Mouse (Mus musculus) Muller cell, postnatal 12 days (primary cell): Measurements from ENCODE around the gene Pxylp1.

Experiments used
- DNase-seq: peaks from one replicate; pipeline ENCODE4 v3.0.0-alpha.2; 2015; ENCODE audit errors: inconsistent ontology term

Pxylp1 gene

DNA sequence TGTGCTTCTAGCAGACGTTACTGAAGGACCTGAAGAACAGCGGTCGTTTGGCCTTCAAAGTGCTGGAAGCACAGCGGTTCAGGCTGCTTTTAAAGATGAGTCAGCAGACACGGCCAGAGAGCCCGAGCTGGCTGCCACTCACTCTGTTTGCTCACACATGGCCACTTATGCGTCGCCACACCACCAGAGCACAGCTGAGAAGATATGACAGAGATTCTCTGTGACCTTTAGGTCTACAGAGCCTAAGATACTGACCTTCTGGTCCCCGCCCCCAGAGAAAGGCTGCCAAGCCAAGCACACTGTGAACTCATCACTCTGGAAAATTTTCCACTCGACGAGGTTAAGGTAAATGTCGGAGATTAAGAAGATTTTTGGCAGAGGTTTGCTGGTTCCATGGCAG lies 68.4 kb downstream of the Pxylp1 start:
- DNase-seq, result no peak

DNA sequence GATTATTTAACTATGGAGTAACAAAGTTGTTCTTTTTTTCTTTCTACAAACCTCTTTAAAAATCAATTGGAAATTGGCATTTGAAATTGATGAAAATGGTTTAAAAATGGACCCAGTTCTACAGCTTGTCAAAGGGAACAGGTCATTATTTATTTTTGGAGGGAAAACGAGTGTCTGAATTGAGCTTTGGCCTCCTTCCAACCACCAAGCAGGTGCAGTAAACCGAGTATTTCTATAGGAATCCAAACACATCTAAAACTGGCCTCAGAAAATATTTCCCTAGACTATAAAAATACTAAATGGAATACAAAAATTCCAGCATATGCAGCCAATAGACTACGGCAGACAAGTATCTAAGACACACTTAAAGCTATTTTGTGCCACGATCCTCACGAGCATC lies 68.9 kb downstream of the Pxylp1 start:
- no peak for DNase-seq

DNA sequence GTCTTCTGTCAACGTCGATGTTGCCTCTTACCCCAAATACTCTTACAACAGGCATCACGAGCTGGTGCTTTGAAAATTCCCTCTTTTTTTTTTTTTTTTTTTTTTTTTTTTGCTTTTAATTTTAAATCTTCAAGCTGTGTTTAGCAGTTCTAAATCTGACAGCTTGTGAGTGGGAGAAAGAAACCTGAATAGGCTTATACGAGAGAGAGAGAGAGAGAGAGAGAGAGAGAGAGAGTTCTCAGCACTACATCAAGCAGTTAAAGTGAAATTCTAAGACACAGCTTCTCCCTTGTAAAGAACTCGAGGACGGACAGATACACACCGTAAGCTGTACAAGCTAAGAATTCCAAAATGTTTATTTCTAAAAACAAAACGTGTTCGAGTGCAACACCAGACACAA lies 69.5 kb downstream of the Pxylp1 start:
- no peak for DNase-seq

DNA sequence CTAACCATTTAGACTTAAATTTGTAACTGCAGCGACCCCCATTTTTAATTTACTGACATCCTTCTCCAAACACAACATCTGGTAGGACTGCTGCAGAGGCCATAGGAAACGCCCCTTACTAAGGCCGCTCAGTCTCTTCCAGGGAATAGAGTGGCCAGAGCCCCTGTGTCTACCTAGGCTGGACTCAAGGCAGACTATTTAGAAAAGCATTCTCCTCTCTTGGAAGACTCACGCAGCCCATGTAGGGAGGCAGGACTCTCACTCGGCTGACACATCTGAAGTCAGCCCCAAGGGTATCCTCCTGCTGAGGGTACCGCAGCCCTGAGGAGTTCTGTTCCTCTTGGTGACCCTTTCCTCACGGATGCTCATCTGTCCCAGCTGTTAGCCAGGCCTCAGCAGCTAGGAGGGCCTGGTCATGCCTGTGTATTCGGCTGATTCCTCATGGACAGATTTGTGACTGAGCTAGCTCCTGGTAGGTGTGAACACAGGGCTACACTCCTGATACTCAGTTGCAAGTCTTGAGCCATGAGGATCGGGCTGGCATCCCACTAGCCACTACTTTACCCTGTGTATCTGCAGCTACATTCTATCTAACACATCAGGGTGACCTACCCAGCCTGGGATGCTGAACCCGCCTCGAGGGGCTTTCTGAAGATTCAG lies 73.5 kb downstream of the Pxylp1 start:
- no peak for DNase-seq

DNA sequence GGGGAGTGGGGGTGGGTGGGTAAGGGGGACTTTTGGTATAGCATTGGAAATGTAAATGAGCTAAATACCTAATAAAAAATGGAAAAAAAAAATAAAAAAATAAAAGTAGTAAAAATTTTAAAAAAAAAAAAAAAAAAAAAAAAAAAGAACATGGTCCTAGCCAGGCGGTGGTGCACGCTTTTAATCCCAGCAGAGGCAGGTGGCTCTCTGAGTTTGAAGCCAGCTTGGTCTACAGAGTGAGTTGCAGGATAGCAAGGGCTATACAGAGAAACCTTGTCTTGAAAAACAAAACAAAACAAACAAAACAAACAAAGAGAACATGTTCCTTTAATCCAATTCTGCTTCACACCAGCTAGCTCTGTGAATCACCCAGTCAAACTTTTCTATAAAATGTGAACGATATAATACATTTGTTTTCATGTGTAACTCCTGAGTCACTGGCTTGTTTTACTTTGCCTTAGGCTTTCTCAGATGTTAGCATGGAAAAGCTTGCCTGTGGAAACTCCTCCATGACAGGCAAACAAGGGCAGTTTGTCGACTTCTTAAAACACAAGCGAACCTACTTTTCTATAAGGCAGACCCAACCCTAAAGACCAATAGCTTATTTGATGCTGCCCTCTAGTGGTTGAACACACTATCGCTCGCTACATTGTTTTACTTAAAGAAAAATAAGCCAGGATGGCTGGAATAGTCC lies 74.2 kb downstream of the Pxylp1 start:
- DNase-seq, result peak; percentile 64

DNA sequence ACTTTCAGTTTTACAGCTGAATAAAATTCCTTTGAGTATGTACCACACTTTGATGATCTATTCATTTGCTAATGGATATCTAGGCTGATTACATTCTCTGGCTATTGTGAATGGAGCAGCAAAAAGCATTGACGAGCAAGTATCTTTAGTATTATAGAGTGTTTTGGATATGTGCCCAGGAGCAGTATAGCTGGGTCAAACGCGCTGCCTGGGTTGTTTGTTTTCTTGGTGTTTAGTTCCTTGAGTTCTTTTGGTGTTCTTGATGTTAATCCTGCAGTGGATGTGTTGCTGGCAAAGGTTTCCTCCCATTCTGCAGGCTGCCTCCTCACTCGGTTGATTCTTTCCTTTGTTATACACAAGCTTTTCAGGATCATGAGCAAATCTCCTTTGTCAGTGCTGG lies 80.5 kb downstream of the Pxylp1 start:
- no peak for DNase-seq

DNA sequence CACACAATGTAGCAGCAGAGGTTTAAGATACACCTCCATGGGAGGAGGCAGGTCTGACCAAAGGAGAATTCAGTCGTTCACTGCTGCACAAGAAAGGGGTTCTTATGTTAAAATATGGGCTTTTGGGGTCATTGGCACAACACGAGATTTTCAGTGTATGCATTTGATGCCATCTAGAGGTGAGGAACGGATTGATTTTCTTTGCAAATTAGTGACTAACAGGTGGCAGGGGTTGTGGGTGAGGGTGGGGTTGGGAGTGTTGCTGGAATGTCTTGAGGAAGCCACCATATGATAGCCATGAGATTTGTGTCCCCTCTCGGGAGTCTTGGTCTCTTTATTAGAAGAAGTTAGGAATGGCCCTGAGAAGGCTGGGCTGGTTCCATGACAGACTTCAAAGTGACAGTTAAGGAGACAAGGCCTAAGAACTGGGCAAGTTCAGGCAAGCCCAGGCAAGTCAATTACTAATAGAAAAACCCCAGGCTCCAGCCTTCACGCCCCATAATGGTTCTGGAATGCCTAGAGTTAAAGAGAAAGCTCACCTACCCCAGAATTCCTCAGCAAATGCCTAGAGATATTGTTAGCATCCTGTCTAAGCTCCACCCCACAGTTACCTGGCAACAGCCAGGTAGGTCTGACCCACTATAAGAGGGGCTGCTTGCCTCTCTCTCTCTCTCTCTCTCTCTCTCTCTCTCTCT lies 92.2 kb downstream of the Pxylp1 start:
- DNase-seq, result peak; percentile 81

DNA sequence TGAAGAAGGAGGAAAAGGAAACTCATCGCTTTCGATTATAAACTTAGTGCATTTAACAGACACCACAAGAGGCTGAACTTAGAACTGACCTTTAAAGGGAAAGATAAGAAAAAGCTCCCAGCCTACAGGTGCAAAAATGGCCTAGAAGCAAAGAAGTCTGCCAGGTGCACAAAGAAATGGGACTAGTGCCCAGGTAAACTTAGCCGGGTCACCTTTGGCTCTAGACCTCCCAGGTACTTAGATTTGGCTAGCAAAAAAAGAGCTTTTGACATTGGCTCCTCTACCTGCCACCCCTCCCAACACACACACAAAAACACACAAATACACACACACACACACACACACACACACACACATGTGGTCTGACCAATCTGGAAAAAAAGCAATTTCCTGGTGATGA lies 95.2 kb downstream of the Pxylp1 start:
- DNase-seq, result no peak

DNA sequence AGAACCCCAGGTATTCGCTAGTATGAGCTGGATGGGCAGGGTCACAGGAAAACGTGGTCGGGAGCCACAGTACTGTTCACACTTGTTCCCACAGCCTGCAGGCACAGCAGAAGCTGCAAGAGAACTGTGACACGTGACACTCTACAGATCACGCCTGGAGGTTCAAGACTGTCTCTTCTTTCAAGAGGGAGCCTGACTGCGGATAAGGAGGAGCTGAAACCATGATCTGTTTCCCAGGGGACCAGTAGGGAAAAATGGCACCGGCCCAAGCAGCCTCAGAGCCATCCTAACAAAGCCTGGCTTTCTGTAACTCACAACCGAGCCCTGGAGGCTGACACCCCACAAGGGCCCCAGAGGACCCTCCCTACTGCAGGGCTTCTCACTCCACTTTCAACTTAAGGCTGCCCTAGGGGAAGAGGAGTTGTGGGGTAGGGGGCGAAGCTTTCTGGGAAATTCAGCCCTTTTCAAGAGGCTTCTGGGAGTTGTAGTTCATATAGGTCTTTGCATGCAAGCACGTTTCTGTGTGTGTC lies 97.0 kb downstream of the Pxylp1 start:
- DNase-seq, result peak; percentile 31

DNA sequence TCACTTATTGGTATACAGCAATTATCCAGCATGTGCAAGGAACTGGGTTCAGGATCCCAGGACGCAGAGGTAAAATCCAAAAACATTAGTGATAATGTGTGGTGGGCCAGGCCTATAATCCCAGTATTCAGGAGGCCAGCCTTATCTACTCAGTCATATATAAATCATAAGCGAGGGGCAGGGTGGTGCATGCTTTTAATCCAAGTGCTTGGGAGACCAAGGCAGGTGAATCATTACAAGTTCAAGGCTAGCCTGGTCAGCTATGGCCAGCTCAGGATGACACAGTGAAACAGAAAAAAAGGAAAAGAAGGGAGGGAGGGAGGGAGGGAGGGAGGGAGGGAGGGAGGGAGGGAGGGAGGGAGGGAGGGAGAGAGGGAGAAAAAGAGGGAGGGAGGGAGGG lies 97.9 kb downstream of the Pxylp1 start:
- no peak for DNase-seq

DNA sequence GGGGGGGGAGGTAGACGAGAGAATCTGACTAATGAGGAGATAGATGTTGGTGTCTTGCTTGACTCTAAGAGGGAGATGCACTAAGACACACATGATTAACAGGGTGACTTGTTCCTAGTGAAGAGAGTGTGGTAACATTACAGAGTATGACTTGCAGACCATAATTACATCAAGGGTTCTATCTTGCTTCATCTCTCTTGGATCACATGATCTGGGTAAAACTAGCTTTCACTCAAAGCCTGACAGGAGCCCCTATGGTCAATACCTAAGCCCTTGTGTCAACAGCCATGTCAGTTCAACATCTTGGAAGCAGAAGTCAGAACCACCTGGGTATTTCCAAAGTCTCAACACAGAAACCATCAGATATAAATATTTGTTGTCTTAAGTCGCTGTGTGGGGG lies 99.9 kb downstream of the Pxylp1 start:
- DNase-seq, result no peak

DNA sequence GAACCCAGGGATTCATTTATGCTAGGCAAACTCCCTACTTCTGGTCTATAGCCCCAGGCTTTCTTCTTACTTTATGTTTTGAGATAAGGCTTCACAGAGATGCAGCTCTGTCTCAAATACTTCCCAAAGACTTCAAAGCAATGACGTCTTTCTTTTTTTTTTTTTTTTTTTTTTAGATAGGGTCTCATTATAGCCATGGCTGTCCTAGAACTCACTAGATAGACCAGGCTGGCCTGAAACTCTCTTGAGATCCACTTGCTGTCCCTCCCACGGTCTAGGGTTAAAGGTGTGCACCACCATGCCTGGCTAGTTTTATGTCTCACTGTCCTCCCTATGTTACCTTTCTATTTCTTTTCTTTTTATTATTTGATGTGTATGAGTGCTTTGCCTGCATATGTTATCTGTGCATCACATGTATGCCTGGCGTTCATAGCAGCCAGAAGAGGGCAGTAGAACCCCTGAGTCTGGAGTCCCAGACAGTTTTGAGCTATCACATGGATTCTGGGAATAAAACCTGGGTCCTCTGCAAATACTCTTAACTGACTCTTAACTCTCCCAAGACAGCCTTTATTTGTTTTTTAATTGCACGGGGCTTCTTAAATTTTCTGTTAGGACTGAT lies 102.0 kb downstream of the Pxylp1 start:
- DNase-seq, result no peak

DNA sequence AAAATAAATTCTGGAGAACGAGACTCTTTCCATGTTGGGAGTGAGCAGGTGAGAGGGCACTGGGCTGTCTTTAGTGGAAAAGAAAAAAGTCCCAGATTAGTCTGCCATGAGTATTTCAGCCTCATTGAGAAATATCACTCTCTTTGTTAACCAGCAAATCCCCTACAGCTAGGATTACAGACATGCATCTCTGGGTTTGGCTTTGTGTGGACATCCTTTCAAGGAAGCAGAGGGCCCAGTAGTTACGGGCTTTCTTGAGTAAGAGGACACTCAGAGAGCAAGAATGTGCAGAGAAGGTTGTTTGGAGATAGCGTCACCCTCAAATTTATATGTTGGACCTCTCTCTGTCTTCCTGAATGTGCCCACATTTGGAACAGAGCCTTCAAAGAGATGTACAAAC lies 102.6 kb downstream of the Pxylp1 start:
- no peak for DNase-seq

DNA sequence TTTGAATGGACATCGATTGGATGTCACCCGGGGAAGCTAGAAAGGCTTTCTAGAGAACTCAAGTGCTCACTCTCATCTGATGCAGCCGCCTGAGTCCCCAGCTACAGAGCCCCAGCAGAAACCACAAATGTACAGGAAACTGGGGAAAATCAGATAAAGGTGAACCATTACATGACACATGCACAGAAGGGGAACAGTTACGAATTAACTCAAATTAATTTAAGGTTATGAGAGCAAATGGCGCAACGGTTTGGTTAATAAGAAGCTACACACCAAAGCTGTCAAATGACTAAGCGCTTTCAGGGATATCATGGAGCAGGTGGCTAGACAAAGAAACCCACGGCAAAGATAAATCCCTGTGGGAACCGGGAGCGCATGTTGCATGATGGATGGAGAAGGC lies 104.7 kb downstream of the Pxylp1 start:
- DNase-seq, result no peak

DNA sequence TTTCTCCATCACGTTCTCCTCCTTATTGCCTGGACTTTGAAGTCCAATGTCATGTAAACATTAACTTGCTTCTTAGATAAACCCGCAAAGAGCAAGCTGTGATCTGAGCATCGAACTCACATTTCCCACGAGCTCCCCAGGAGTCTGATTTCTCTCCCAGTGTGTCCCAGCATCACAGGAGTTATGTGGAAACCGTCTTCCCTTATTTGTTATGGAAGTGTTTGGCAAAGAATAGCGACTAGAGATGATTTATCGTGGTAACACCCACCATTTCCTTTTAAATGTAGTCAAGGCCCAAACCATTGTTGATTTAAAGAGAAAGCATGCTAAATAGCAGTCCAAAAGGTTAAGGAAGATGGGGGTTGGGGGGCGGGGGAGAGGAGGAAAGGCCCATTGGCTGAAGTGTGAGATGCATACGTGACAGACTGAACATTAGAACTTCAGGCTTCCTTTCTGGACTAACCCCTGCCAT lies 106.6 kb downstream of the Pxylp1 start:
- DNase-seq, result no peak

DNA sequence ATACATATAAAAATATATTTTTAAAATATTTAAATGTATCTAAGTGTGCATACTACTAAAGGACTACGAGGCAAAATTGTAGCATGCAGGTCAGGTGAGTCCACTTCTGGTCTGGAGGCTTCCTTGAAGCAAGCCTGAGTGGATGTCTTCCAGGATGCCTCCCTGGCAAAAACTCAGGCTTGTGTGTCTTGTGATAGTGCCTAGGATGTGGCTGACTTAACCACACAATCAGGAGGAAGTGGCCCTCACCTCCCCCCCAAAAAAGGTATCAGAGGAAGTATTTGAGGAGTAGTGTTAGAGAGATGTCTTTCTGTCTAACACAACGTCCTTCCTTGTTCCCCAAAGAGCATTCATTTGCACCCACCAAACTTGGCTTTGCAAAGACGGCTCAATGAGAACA lies 107.3 kb downstream of the Pxylp1 start:
- no peak for DNase-seq

DNA sequence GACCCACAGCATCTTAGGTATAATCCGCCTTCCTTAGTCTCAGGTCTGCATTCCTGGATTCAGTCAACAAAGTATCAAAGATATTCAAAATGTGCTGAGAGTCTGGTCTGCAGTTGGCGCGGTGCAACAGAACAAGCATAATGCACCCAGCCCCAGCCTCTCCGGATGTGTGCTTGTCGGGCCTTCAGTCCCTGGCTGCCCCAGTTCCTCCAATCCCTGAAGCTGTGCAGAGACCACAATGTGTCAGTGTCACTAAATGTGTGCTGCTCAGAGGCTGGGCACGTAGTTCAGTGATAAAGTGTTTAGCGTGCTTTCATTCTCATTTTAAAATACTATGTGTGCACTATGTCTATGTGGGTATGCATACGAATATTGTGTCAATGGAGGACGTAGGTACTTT lies 108.8 kb downstream of the Pxylp1 start:
- no peak for DNase-seq

DNA sequence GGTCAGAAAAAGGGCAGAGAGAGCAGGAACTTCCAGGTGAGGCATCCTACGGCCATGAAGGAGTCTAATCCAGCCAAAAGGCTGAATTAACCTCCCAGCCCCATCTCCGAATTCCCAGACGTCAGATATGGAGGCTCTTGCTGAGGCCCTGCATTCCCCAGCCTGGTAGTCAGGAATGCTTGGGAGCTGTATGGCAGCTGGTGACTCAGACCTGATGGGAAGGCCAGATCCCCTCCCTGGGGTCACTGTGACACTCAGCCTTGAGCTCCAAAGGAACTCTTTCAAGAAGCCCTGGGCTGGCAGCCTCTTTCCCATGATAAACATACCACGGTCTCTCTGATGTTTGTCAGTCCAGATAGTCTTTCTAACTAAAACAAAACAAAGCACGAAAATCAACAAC lies 109.2 kb downstream of the Pxylp1 start:
- DNase-seq, result peak; percentile 87

DNA sequence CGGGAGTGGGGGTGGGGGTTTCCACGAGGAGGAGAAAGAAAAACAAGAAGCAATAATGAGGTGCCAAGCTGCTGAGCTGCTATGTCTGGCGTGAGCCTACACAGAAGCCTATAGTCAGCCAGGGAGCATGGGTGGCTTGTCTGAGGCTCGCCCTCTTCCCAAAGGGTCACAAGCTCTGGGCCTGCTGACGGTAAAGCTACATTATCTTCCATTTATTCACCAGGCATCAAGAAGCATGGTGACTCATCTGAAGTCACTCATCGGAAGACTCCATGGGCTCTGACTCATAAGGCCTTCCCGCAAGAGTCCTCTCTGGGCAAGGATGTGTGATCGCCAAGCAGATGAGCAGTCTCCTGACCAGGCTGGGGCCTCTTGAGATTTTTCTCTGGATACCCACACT lies 110.4 kb downstream of the Pxylp1 start:
- peak; percentile 68 for DNase-seq
